Mouse (Mus musculus) testis, adult 2 months (tissue): ENCODE measurements around the gene Dmpk. TPM values are rescaled to one million over a fixed set of nuclear protein-coding genes. Genes with fewer than 3 reads are reported as not detected.

Experiments
- H3K27ac ChIP-seq: fragments of 200-500 bp; 2 replicates; pipeline ENCODE4 v1.5.1; 2012; ENCODE audit warnings: low read depth, low read length; ENCODE audit not compliant: control insufficient read depth, insufficient read depth
- H3K27me3 ChIP-seq: fragments of 200-500 bp; 2 replicates; pipeline ENCODE4 v1.6.1; 2012; ENCODE audit warnings: mild to moderate bottlenecking, low read length, moderate library complexity; ENCODE audit not compliant: control insufficient read depth, insufficient read depth
- H3K36me3 ChIP-seq: fragments of 200-500 bp; 2 replicates; pipeline ENCODE4 v1.6.1; 2012; ENCODE audit warnings: mild to moderate bottlenecking, low read length; ENCODE audit not compliant: control insufficient read depth, insufficient read depth
- H3K4me1 ChIP-seq: fragments of 200-500 bp; 2 replicates; pipeline ENCODE4 v1.6.1; 2012; ENCODE audit warnings: low read length; ENCODE audit not compliant: control insufficient read depth, insufficient read depth
- H3K4me3 ChIP-seq: fragments of 200-500 bp; 2 replicates; pipeline ENCODE4 v1.5.1; 2012; ENCODE audit warnings: low read depth, mild to moderate bottlenecking, low read length, moderate library complexity, mixed read lengths; ENCODE audit not compliant: control insufficient read depth
- CTCF ChIP-seq: fragments of 200-500 bp; IDR thresholded peaks from 2 replicates; pipeline ENCODE4 v1.5.1; 2012; ENCODE audit warnings: low read depth, mild to moderate bottlenecking, inconsistent platforms, low read length, moderate library complexity; ENCODE audit not compliant: control insufficient read depth, insufficient read depth, insufficient replicate concordance
- POLR2A ChIP-seq: fragments of 200-500 bp; IDR thresholded peaks from 2 replicates; pipeline ENCODE4 v1.6.1; 2012; ENCODE audit warnings: low read depth, mild to moderate bottlenecking, inconsistent platforms, low read length, moderate library complexity; ENCODE audit not compliant: control insufficient read depth
- polyA plus RNA-seq: library from polyadenylated mRNA; depleted of rRNA; stranded (reverse); fragments of >200 nt; gene quantifications from 2 replicates; pipeline ENCODE4 v1.2.3, GENCODE M21; 2012

Dmpk gene
- polyA plus RNA-seq, 1 experiment: 75.3 TPM

DNA sequence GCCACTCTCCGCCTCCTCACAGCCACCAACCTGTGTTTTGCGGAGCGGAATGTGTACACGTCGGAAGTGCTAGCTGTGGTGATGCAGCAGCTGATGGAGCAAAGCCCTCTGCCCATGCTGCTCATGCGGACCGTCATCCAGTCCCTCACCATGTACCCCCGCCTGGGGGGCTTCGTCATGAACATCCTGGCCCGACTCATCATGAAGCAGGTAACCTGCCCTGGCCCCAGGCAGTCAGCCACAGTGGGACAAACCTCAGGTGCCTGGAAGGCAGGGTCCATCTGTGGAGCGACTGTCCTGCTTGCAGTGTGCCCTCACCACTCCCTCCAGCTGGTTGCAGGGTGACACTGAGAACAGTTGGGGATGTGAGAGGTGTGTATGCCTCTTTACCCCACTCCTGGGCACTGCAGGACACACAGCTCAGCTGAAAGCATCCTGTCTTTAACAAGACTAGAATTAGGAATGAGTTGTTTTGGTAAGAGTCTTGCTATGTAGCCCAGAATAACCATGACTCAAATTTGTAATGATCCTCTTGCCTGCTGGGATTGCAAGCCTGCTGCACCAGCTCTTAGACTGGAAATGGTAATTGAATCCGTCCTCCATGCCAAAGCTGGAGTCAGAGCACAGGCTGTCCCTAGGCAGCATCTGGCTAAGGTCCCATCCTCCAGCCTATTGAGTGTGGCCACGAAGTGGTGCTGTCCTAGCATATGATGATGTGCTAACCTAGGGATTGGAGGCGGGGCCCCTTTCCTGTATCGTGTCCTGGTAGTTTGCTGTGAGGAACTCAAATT is 31.1 kb upstream of the Dmpk start:
- TF ChIP-seq POLR2A: peak; percentile 32; the same call in 1 of the 2 replicates
- TF ChIP-seq CTCF: no peak
- Histone ChIP-seq H3K4me3 (peak overlapping the region; percentile 87), H3K27me3 (no peaks in the 10 kb centered on the region), H3K4me1 (peaks cover 13% of the 10 kb centered on the region), H3K27ac (peak overlapping the region; percentile 41; the same call in 1 of the 2 replicates), H3K36me3 (no peaks in the 10 kb centered on the region)

DNA sequence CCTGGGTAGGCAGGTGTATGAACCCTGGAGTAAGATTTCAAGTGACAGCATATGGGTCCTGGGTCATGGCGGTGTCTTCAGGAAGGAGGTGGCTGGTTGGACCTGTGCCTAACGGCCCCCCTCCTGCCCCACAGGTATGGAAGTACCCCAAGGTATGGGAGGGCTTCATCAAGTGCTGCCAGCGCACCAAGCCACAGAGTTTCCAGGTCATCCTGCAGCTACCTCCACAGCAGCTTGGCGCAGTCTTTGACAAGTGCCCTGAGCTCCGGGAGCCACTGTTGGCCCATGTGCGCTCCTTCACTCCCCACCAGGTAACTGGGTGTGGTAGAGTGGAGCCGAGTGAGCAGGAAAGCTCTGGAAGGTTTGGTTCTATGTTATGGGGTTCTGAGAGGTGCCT is 30.5 kb upstream of the Dmpk start:
- Histone ChIP-seq H3K27ac (no peak overlapping the region), H3K27me3 (no peaks in the 10 kb centered on the region), H3K4me1 (peaks cover 13% of the 10 kb centered on the region), H3K4me3 (peak overlapping the region; percentile 87), H3K36me3 (no peaks in the 10 kb centered on the region)
- no peak for TF ChIP-seq CTCF
- TF ChIP-seq POLR2A: no peak

DNA sequence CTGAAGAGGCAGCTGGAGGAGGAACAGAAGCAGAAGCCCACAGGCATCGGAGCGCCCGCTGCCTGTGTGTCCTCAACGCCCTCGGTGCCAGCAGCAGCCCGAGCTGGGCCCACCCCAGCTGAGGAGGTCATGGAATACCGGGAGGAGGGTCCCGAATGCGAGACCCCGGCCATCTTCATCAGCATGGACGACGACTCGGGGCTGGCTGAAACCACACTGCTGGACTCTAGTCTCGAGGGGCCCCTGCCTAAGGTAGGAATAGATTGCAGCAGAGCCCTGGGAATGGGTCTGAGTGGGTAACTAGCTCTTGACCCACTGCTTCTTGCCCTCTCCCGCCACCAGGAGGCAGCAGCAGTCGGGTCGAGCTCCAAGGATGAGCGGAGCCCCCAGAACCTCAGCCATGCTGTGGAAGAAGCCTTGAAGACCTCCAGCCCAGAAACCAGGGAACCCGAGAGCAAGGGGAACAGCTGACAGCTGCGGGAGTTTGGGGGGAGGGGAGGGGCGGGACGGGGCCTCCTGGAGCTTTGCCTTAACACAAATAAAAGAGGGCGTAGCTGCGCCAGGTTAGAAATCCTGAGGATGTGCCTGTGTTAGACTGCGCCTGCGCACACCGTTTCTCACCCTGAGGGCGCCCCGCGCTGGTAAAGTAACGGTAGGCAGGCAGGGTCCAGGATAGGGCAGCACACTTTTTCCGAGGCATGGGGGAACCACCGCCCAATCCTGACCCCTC is 29.4 kb upstream of the Dmpk start, which contains the start of gene Rsph6a:
Rsph6a (plus strand) TSS at position 644 of the 730 bp plus-strand sequence.
- Histone ChIP-seq H3K27ac (peak within 1 kb of the TSS; percentile 80), H3K36me3 (no peaks in the 10 kb centered on the region), H3K27me3 (no peaks in the 10 kb centered on the region), H3K4me1 (peaks cover 13% of the 10 kb centered on the region), H3K4me3 (peak within 1 kb of the TSS; percentile 87)
- TF ChIP-seq POLR2A (peak; percentile 63; the same call in 1 of the 2 replicates), CTCF (peak; percentile 46; the same call in 1 of the 2 replicates)

DNA sequence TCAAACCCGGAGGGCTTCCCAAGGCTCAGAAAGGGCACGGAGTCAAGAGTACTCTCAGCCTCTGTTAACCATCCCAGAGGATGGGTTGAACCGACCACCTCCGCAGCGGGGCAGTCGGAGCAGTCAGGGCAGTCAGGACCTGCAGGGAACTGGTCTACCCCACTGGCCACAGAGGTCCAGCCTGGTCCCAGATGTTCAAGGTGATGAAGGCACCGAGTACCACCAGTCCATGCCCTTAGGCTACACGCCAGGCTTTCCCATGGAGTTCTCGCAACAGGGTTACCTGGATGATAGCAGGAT is 28.9 kb upstream of the Dmpk start:
- H3K27ac ChIP-seq: peak overlapping the region; percentile 80
- peak overlapping the region; percentile 87 for H3K4me3 ChIP-seq
- TF ChIP-seq CTCF: no peak
- no peak for TF ChIP-seq POLR2A
- no peaks in the 10 kb centered on the region for H3K36me3 ChIP-seq
- no peaks in the 10 kb centered on the region for H3K27me3 ChIP-seq
- peaks cover 13% of the 10 kb centered on the region for H3K4me1 ChIP-seq

DNA sequence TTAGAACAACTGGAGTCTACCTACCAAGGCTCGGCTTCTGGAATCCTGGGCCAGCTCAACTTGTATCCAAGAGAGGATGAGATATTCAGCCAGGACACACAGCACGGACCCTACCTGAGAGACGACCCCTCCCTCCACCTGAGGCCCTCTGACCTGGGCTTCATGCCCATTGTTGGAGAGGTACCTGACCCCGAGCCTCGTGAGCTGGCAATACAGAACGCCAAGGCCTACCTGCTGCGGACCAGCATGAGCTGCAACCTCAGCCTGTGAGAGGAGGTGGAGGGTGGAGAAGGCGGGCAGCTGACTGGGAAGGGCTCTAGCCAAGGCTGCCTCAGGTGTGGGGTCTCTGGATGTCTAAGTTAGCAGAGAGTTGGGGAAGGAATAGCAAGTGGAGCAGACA is 28.5 kb upstream of the Dmpk start:
- Histone ChIP-seq H3K4me3 (peak overlapping the region; percentile 87), H3K27ac (peak overlapping the region; percentile 80), H3K4me1 (peaks cover 13% of the 10 kb centered on the region), H3K27me3 (no peaks in the 10 kb centered on the region), H3K36me3 (no peaks in the 10 kb centered on the region)
- TF ChIP-seq CTCF (no peak), POLR2A (no peak)

DNA sequence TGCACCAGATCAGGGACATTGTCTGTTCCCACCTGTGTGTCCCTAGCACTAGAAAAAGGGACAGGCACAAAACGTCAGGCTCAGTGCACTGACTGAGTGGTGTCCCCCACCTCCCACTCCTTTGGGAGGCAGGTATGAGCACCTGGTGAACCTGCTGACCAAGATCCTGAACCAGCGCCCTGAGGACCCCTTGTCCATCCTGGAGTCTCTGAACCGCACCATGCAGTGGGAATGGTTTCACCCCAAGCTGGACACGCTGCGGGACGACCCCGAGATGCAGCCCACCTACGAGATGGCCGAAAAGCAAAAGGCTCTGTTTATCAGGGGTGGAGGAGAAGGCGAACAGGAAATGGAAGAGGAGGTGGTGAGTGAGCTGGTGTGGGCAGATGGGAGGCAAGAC is 26.2 kb upstream of the Dmpk start:
- no peak overlapping the region for H3K27ac ChIP-seq

DNA sequence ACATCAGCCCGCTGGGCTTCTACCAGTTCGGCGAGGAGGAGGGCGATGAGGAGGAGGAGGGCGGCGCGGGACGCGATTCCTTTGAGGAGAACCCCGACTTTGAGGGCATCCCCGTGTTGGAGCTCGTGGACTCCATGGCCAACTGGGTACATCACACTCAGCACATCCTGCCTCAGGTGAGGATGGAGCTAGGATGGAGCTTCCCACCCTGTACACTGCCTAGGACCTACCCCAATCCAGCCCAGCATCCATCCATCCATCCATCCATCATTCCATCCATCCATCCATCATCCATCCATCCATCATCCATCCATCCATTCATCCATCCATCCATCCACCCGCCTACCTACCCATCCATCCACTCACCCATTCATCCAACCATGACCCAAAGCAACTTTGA is 17.8 kb upstream of the Dmpk start:
- H3K27ac ChIP-seq: no peak overlapping the region
- no peak overlapping the region; the same call in 1 of the 2 replicates for H3K4me3 ChIP-seq
- H3K4me1 ChIP-seq: peaks cover 20% of the 10 kb centered on the region
- TF ChIP-seq CTCF (no peak), POLR2A (no peak; the same call in 1 of the 2 replicates)
- H3K36me3 ChIP-seq: no peaks in the 10 kb centered on the region
- no peaks in the 10 kb centered on the region for H3K27me3 ChIP-seq

More for the DNA sequence above, 26.2 kb upstream of the Dmpk start:
- H3K4me3 ChIP-seq: no peak overlapping the region
- H3K4me1 ChIP-seq: peaks cover 13% of the 10 kb centered on the region
- H3K27me3 ChIP-seq: no peaks in the 10 kb centered on the region
- no peak for TF ChIP-seq CTCF
- no peak for TF ChIP-seq POLR2A
- no peaks in the 10 kb centered on the region for H3K36me3 ChIP-seq
